Mouse (Mus musculus) forebrain, embryonic 16.5 days (tissue): Measurements from ENCODE around the gene Hes1. TPM values are rescaled to one million over a fixed set of nuclear protein-coding genes. Genes with fewer than 3 reads are reported as not detected.
"Not testable (repeated sequence)": the region's sequence is repeated elsewhere in the genome, so short reads cannot be mapped to it uniquely, and the experiment has no call there.

ENCODE experiments used
- ATAC-seq: fragments of 200-750 bp; cut with Nextera tagmentation; 2 replicates; pipeline ENCODE4 v1.8.0; 2017; ENCODE audit warnings: mild to moderate bottlenecking, moderate library complexity
- H3K27ac ChIP-seq: fragments of 300-500 bp; sonication (generic); 2 replicates; pipeline ENCODE4 v1.5.1; 2014; ENCODE audit warnings: low read length, control low read depth
- H3K27me3 ChIP-seq: fragments of 300-500 bp; sonication (generic); replicated peaks from 2 replicates; pipeline ENCODE4 v1.6.1; 2014; ENCODE audit warnings: low read length; ENCODE audit not compliant: control insufficient read depth, insufficient read depth
- H3K36me3 ChIP-seq: fragments of 300-500 bp; sonication (generic); 2 replicates; pipeline ENCODE4 v1.6.1; 2014; ENCODE audit not compliant: control insufficient read depth, insufficient read depth
- H3K4me1 ChIP-seq: fragments of 300-500 bp; sonication (generic); replicated peaks from 2 replicates; pipeline ENCODE4 v1.6.1; 2014; ENCODE audit warnings: low read length; ENCODE audit not compliant: control insufficient read depth, insufficient read depth
- H3K4me2 ChIP-seq: fragments of 300-500 bp; sonication (generic); 2 replicates; pipeline ENCODE4 v1.6.1; 2014; ENCODE audit warnings: mild to moderate bottlenecking, low read length, control low read depth
- H3K4me3 ChIP-seq: fragments of 300-500 bp; sonication (generic); replicated peaks from 2 replicates; pipeline ENCODE4 v1.5.1; 2014; ENCODE audit warnings: mild to moderate bottlenecking, low read length, control low read depth
- H3K9ac ChIP-seq: fragments of 300-500 bp; sonication (generic); replicated peaks from 2 replicates; pipeline ENCODE4 v1.6.1; 2014; ENCODE audit warnings: low read depth, low read length, control low read depth
- H3K9me3 ChIP-seq: fragments of 300-500 bp; sonication (generic); 2 replicates; pipeline ENCODE4 v1.6.1; 2016; ENCODE audit warnings: low read length; ENCODE audit not compliant: control insufficient read depth
- WGBS: fragments of 180-500 bp; shearing (Covaris S2); extraction: QIAGEN DNeasy Blood & Tissue Kit; methylation state at CpG from one replicate; pipeline ENCODE4 v1.1.7; 2014; 5-methylcytosine and 5-hydroxymethylcytosine counted together
- polyA plus RNA-seq: library from polyadenylated mRNA; unstranded; fragments of >200 nt; fragmentation: Nextera tagmentation; extraction: Ambion mirVana; gene quantifications from 2 replicates; pipeline ENCODE4 v1.2.1, GENCODE M21; 2015

Hes1 gene
- polyA plus RNA-seq, 1 experiment from 2014 or later = 9.6 TPM

GRCm38 (mm10) chr16:30102982-30103381 lies 38.8 kb downstream of the Hes1 start:
- Histone ChIP-seq H3K27me3 (no peaks in the 10 kb centered on the region), H3K36me3 (no peaks in the 10 kb centered on the region), H3K27ac (no peak overlapping the region), H3K9me3 (no peaks in the 10 kb centered on the region), H3K4me2 (no peak overlapping the region), H3K9ac (no peak overlapping the region), H3K4me1 (peaks cover 7% of the 10 kb centered on the region), H3K4me3 (no peak overlapping the region)
- WGBS = 4% methylated on average over 3 of the region's 3 CpGs
- ATAC-seq = no peak

GRCm38 (mm10) chr16:30103495-30103894 lies 39.3 kb downstream of the Hes1 start:
- no peak overlapping the region for H3K4me3 ChIP-seq
- H3K27ac ChIP-seq = no peak overlapping the region
- H3K27me3 ChIP-seq = no peaks in the 10 kb centered on the region
- no peak overlapping the region for H3K9ac ChIP-seq
- 64% methylated on average over 6 of the region's 6 CpGs for whole genome bisulfite sequencing
- H3K9me3 ChIP-seq = no peaks in the 10 kb centered on the region
- H3K4me1 ChIP-seq = peaks cover 7% of the 10 kb centered on the region
- no peak overlapping the region for H3K4me2 ChIP-seq
- ATAC-seq = no peak
- no peaks in the 10 kb centered on the region for H3K36me3 ChIP-seq

- no peak overlapping the region for H3K27ac ChIP-seq
- peaks cover 7% of the 10 kb centered on the region for H3K4me1 ChIP-seq
- no peak overlapping the region for H3K9ac ChIP-seq
- H3K36me3 ChIP-seq = no peaks in the 10 kb centered on the region
- no peak overlapping the region for H3K4me2 ChIP-seq
- H3K27me3 ChIP-seq = no peaks in the 10 kb centered on the region
- 78% methylated on average over 3 of the region's 3 CpGs for WGBS
- no peaks in the 10 kb centered on the region for H3K9me3 ChIP-seq
- ATAC-seq = no peak
- H3K4me3 ChIP-seq = no peak overlapping the region
Observed at GRCm38 (mm10) chr16:30104363-30104762, 40.2 kb downstream of the Hes1 start.

GRCm38 (mm10) chr16:30105476-30105875 lies 41.3 kb downstream of the Hes1 start:
- Histone ChIP-seq H3K27me3 (no peaks in the 10 kb centered on the region), H3K27ac (no peak overlapping the region), H3K9ac (no peak overlapping the region), H3K4me3 (no peak overlapping the region), H3K4me2 (no peak overlapping the region), H3K9me3 (peaks cover 4% of the 10 kb centered on the region; the same call in 1 of the 2 replicates), H3K36me3 (no peaks in the 10 kb centered on the region), H3K4me1 (peaks cover 7% of the 10 kb centered on the region)
- 87% methylated on average over 7 of the region's 7 CpGs for WGBS
- ATAC-seq = no peak

- ATAC-seq = not testable (repeated sequence)
Observed at GRCm38 (mm10) chr16:30108167-30108566, 44.0 kb downstream of the Hes1 start.

GRCm38 (mm10) chr16:30110466-30110865 lies 46.3 kb downstream of the Hes1 start:
- H3K9me3 ChIP-seq = peaks cover 4% of the 10 kb centered on the region; the same call in 1 of the 2 replicates
- H3K27me3 ChIP-seq = no peaks in the 10 kb centered on the region
- H3K27ac ChIP-seq = no peak overlapping the region
- no peak overlapping the region for H3K4me3 ChIP-seq
- no peak for ATAC-seq
- no peak overlapping the region for H3K4me2 ChIP-seq
- no peaks in the 10 kb centered on the region for H3K4me1 ChIP-seq
- WGBS = 93% methylated on average over 3 of the region's 3 CpGs
- H3K9ac ChIP-seq = no peak overlapping the region
- no peaks in the 10 kb centered on the region for H3K36me3 ChIP-seq

More at GRCm38 (mm10) chr16:30108167-30108566, 44.0 kb downstream of the Hes1 start:
- H3K27ac ChIP-seq, H3K36me3 ChIP-seq, H3K4me1 ChIP-seq, H3K27me3 ChIP-seq, H3K4me2 ChIP-seq, H3K9me3 ChIP-seq, H3K9ac ChIP-seq, H3K4me3 ChIP-seq: not testable (repeated sequence)
- 86% methylated on average over 11 of the region's 11 CpGs for WGBS

GRCm38 (mm10) chr16:30111069-30111468 lies 46.9 kb downstream of the Hes1 start:
- no peak for ATAC-seq
- no peak overlapping the region for H3K4me2 ChIP-seq
- H3K4me3 ChIP-seq = no peak overlapping the region
- H3K9me3 ChIP-seq = peaks cover 4% of the 10 kb centered on the region; the same call in 1 of the 2 replicates
- H3K27ac ChIP-seq = no peak overlapping the region
- no peaks in the 10 kb centered on the region for H3K36me3 ChIP-seq
- H3K4me1 ChIP-seq = no peaks in the 10 kb centered on the region
- H3K27me3 ChIP-seq = no peaks in the 10 kb centered on the region
- no peak overlapping the region for H3K9ac ChIP-seq

- H3K4me1 ChIP-seq = no peaks in the 10 kb centered on the region
Observed at GRCm38 (mm10) chr16:30111566-30111965, 47.4 kb downstream of the Hes1 start.

GRCm38 (mm10) chr16:30113170-30113569 lies 49.0 kb downstream of the Hes1 start:
- H3K27me3 ChIP-seq = no peaks in the 10 kb centered on the region
- H3K4me3 ChIP-seq = no peak overlapping the region
- no peak for ATAC-seq
- no peak overlapping the region for H3K27ac ChIP-seq
- peaks cover 4% of the 10 kb centered on the region; the same call in 1 of the 2 replicates for H3K9me3 ChIP-seq
- no peaks in the 10 kb centered on the region for H3K4me1 ChIP-seq
- H3K9ac ChIP-seq = no peak overlapping the region
- H3K36me3 ChIP-seq = no peaks in the 10 kb centered on the region
- no peak overlapping the region for H3K4me2 ChIP-seq
- 57% methylated on average over 3 of the region's 3 CpGs for WGBS

More at GRCm38 (mm10) chr16:30111566-30111965, 47.4 kb downstream of the Hes1 start:
- peaks cover 4% of the 10 kb centered on the region; the same call in 1 of the 2 replicates for H3K9me3 ChIP-seq
- H3K27ac ChIP-seq = no peak overlapping the region
- H3K36me3 ChIP-seq = no peaks in the 10 kb centered on the region
- no peaks in the 10 kb centered on the region for H3K27me3 ChIP-seq
- no peak overlapping the region for H3K4me3 ChIP-seq
- H3K4me2 ChIP-seq = no peak overlapping the region
- 93% methylated on average over 2 of the region's 2 CpGs for WGBS
- no peak for ATAC-seq
- no peak overlapping the region for H3K9ac ChIP-seq

- no peaks in the 10 kb centered on the region for H3K36me3 ChIP-seq
- peaks cover 4% of the 10 kb centered on the region; the same call in 1 of the 2 replicates for H3K9me3 ChIP-seq
- no peaks in the 10 kb centered on the region for H3K27me3 ChIP-seq
- no peaks in the 10 kb centered on the region for H3K4me1 ChIP-seq
- no peak for ATAC-seq
- H3K4me2 ChIP-seq = no peak overlapping the region
- H3K9ac ChIP-seq = no peak overlapping the region
- no peak overlapping the region for H3K27ac ChIP-seq
- H3K4me3 ChIP-seq = no peak overlapping the region
- WGBS = 82% methylated on average over 8 of the region's 8 CpGs
Observed at GRCm38 (mm10) chr16:30113800-30114199, 49.6 kb downstream of the Hes1 start.
